Comparison of ENCODE assay signal across 9 mouse cellular contexts in genomic region chr15:100673585-100674391, GRCm38 (mm10). TPM values are rescaled to one million over a fixed set of nuclear protein-coding genes. Genes with fewer than 3 reads are reported as not detected.
DNase-seq lines count a peak whose midpoint lies in the region; ATAC-seq and TF ChIP-seq lines count a peak whose summit lies in the region.
"Had no signal": no experiment of that assay in that cellular context is flagged by ENCODE, and none has a peak within 500 bp of the region (broad histone marks: within the 10 kb centered on the region; RNA-seq: fewer than 3 reads in every experiment).

No protein-coding gene starts in this region.

- H3K9ac ChIP-seq in heart, postnatal 0 days (replicated peaks; ENCODE audit: low read depth, low read length), result no peak overlapping the region
- no peak overlapping the region for H3K9ac ChIP-seq in forebrain, embryonic 11.5 days (ENCODE audit: low read length)
- H3K9ac ChIP-seq in forebrain, embryonic 14.5 days (ENCODE audit: low read length), result no peak overlapping the region
- H3K9ac ChIP-seq: midbrain, embryonic 15.5 days had no signal

- no peak overlapping the region for H3K4me3 ChIP-seq in heart, postnatal 0 days (ENCODE audit: low read depth, low read length)
- no peak overlapping the region for H3K4me3 ChIP-seq in forebrain, embryonic 11.5 days (ENCODE audit: low read depth, low read length)
- no peak overlapping the region for H3K4me3 ChIP-seq in forebrain, embryonic 14.5 days (ENCODE audit: low read depth, low read length)
- H3K4me3 ChIP-seq: midbrain, embryonic 15.5 days had no signal

- no peak for TF ChIP-seq EP300 in heart, postnatal 0 days (IDR thresholded peaks at IDR 0.05; ENCODE audit: low read depth)

- no peak for TF ChIP-seq CTCF in heart, postnatal 0 days (IDR thresholded peaks at IDR 0.05; ENCODE audit: low read depth)

- peaks cover 14% of the 10 kb centered on the region for H3K4me1 ChIP-seq in heart, postnatal 0 days (ENCODE audit: control insufficient read depth, insufficient read depth)
- no peaks in the 10 kb centered on the region for H3K4me1 ChIP-seq in forebrain, embryonic 11.5 days (replicated peaks; ENCODE audit: control insufficient read depth, insufficient read depth, low read length)
- no peaks in the 10 kb centered on the region for H3K4me1 ChIP-seq in forebrain, embryonic 14.5 days (ENCODE audit: control insufficient read depth, insufficient read depth, low read length)
- H3K4me1 ChIP-seq: midbrain, embryonic 15.5 days had no signal

- peak overlapping the region; percentile 62 for H3K27ac ChIP-seq in heart, postnatal 0 days (ENCODE audit: low read depth)
- no peak overlapping the region for H3K27ac ChIP-seq in forebrain, embryonic 11.5 days (ENCODE audit: low read depth, low read length)
- no peak overlapping the region for H3K27ac ChIP-seq in forebrain, embryonic 14.5 days (ENCODE audit: low read depth, low read length)
- H3K27ac ChIP-seq: midbrain, embryonic 15.5 days had no signal

- no peaks in the 10 kb centered on the region for H3K9me3 ChIP-seq in heart, postnatal 0 days (replicated peaks; ENCODE audit: control insufficient read depth, low read length)
- H3K9me3 ChIP-seq in forebrain, embryonic 11.5 days (ENCODE audit: control insufficient read depth, low read length), result no peaks in the 10 kb centered on the region
- no peaks in the 10 kb centered on the region for H3K9me3 ChIP-seq in forebrain, embryonic 14.5 days (replicated peaks; ENCODE audit: control insufficient read depth, low read length)
- H3K9me3 ChIP-seq: midbrain, embryonic 15.5 days had no signal

- peak; percentile 57 for ATAC-seq in heart, postnatal 0 days (ENCODE audit: insufficient read depth, low read depth)
- ATAC-seq in forebrain, embryonic 11.5 days (replicated peaks; ENCODE audit: low FRiP score), result no peak
- no peak for ATAC-seq in forebrain, embryonic 14.5 days
- ATAC-seq: midbrain, embryonic 15.5 days had no signal

- 20% methylated on average over 12 of the region's 12 CpGs for WGBS in heart, postnatal 0 days
- WGBS in forebrain, embryonic 11.5 days, result 41% methylated on average over 12 of the region's 12 CpGs
- WGBS in forebrain, embryonic 14.5 days, result 37% methylated on average over 12 of the region's 12 CpGs

- no peaks in the 10 kb centered on the region for H3K27me3 ChIP-seq in heart, postnatal 0 days (ENCODE audit: control insufficient read depth, insufficient read depth, low read length)
- no peaks in the 10 kb centered on the region for H3K27me3 ChIP-seq in splenic B cell, adult 2 months (ENCODE audit: control insufficient read depth, insufficient read depth, low read length, poor library complexity, severe bottlenecking)
- H3K27me3 ChIP-seq in forebrain, embryonic 11.5 days (ENCODE audit: control insufficient read depth, insufficient read depth, low read length), result no peaks in the 10 kb centered on the region
- H3K27me3 ChIP-seq in forebrain, embryonic 14.5 days (replicated peaks; ENCODE audit: control insufficient read depth, insufficient read depth, low read length), result no peaks in the 10 kb centered on the region
- H3K27me3 ChIP-seq: midbrain, embryonic 15.5 days had no signal

- DNase-seq in layer of hippocampus, adult 11-12 months (ENCODE audit: low spot score), result peak; percentile 37
- no peak for DNase-seq in layer of hippocampus, adult 8-10 months (ENCODE audit: low spot score in 2 of 2)
- peak; percentile 70 for DNase-seq in ZHBTc4 (ENCODE audit: low read depth, low spot score)
- peak; percentile 57 for DNase-seq in heart, postnatal 0 days (ENCODE audit: low spot score)
- peak; percentile 50 for DNase-seq in splenic B cell, adult 2 months (ENCODE audit: low read depth, low spot score)
- no peak for DNase-seq in forebrain, embryonic 11.5 days (ENCODE audit: low spot score)
- no peak for DNase-seq in forebrain, embryonic 14.5 days (ENCODE audit: low spot score)
- no peak for DNase-seq in urinary bladder, adult 18-20 months (ENCODE audit: low spot score in 2 of 2)

- no peaks in the 10 kb centered on the region for H3K36me3 ChIP-seq in heart, postnatal 0 days (replicated peaks; ENCODE audit: control insufficient read depth, insufficient read depth, low read length)
- no peaks in the 10 kb centered on the region for H3K36me3 ChIP-seq in splenic B cell, adult 2 months (ENCODE audit: control insufficient read depth, insufficient read depth, low read length, poor library complexity, severe bottlenecking)
- no peaks in the 10 kb centered on the region for H3K36me3 ChIP-seq in forebrain, embryonic 11.5 days (ENCODE audit: control insufficient read depth, insufficient read depth, low read length)
- no peaks in the 10 kb centered on the region for H3K36me3 ChIP-seq in forebrain, embryonic 14.5 days (ENCODE audit: control insufficient read depth, insufficient read depth, low read length)
- H3K36me3 ChIP-seq: midbrain, embryonic 15.5 days had no signal

- H3K4me2 ChIP-seq in heart, postnatal 0 days (ENCODE audit: low read depth, low read length), result peak overlapping the region; percentile 33
- no peak overlapping the region for H3K4me2 ChIP-seq in forebrain, embryonic 11.5 days (ENCODE audit: low read depth, low read length, severe bottlenecking)
- no peak overlapping the region for H3K4me2 ChIP-seq in forebrain, embryonic 14.5 days (ENCODE audit: low read length)
- H3K4me2 ChIP-seq: midbrain, embryonic 15.5 days had no signal

RNA-seq across cellular contexts. Expression of gene Bin2, which starts 4.4 kb away (rescaled TPM):
- total RNA-seq in layer of hippocampus, adult 8-10 months (2022), result 10 to 100 TPM in 2 of 4 experiments, 1 to 10 TPM in 2; 4.5 to 15.9 (median 9.7) TPM
- 0.42 TPM in 1 of 2 replicates, not detected in the other for total RNA-seq in heart, postnatal 0 days (2014; rRNA removed; ENCODE audit: low replicate concordance)
- polyA plus RNA-seq in heart, postnatal 0 days (2015; fragmentation: Nextera tagmentation; extraction: Ambion mirVana), result 0.56 and 0.68 TPM in 2 replicates
- 3.9 and 5.4 TPM in 2 replicates for polyA plus RNA-seq in forebrain, embryonic 11.5 days (2014; fragmentation: Nextera tagmentation; extraction: Ambion mirVana)
- 0.18 and 0.66 TPM in 2 replicates for polyA plus RNA-seq in forebrain, embryonic 14.5 days (2014; fragmentation: Nextera tagmentation; extraction: Ambion mirVana)

RNA-seq across cellular contexts. Expression of gene Cela1, which starts 13.9 kb away (rescaled TPM):
- 1 to 10 TPM in 3 of 4 experiments, under 1 TPM in 1; 0.68 to 7.5 (median 5.7) TPM for total RNA-seq in layer of hippocampus, adult 8-10 months (2022)
- total RNA-seq in heart, postnatal 0 days (2014; rRNA removed; ENCODE audit: low replicate concordance), result 0.85 TPM in 1 of 2 replicates, not detected in the other
- 1.6 and 1.8 TPM in 2 replicates for polyA plus RNA-seq in heart, postnatal 0 days (2015; fragmentation: Nextera tagmentation; extraction: Ambion mirVana)
- 1.1 and 1.3 TPM in 2 replicates for polyA plus RNA-seq in forebrain, embryonic 11.5 days (2014; fragmentation: Nextera tagmentation; extraction: Ambion mirVana)
- 0.60 and 0.88 TPM in 2 replicates for polyA plus RNA-seq in forebrain, embryonic 14.5 days (2014; fragmentation: Nextera tagmentation; extraction: Ambion mirVana)

RNA-seq across cellular contexts. Expression of gene Smagp, which starts 37.0 kb away (rescaled TPM):
- total RNA-seq in layer of hippocampus, adult 8-10 months (2022), result 1 to 10 TPM; 1.4 to 4.3 (median 2.7) TPM
- total RNA-seq in heart, postnatal 0 days (2014; rRNA removed; ENCODE audit: low replicate concordance), result 20.5 and 27.6 TPM in 2 replicates
- polyA plus RNA-seq in heart, postnatal 0 days (2015; fragmentation: Nextera tagmentation; extraction: Ambion mirVana), result 15.9 and 19.0 TPM in 2 replicates
- polyA plus RNA-seq in forebrain, embryonic 11.5 days (2014; fragmentation: Nextera tagmentation; extraction: Ambion mirVana), result 3.7 and 4.1 TPM in 2 replicates
- 1.6 and 2.5 TPM in 2 replicates for polyA plus RNA-seq in forebrain, embryonic 14.5 days (2014; fragmentation: Nextera tagmentation; extraction: Ambion mirVana)

RNA-seq across cellular contexts. Expression of gene Galnt6, which starts 55.4 kb away (rescaled TPM):
- total RNA-seq in layer of hippocampus, adult 8-10 months (2022), result 10 to 100 TPM in 2 of 4 experiments, 1 to 10 TPM in 2; 8.8 to 14.4 (median 11.5) TPM
- total RNA-seq in heart, postnatal 0 days (2014; rRNA removed; ENCODE audit: low replicate concordance), result 0.92 and 2.1 TPM in 2 replicates
- 0.43 and 0.46 TPM in 2 replicates for polyA plus RNA-seq in heart, postnatal 0 days (2015; fragmentation: Nextera tagmentation; extraction: Ambion mirVana)
- 0.12 and 0.20 TPM in 2 replicates for polyA plus RNA-seq in forebrain, embryonic 11.5 days (2014; fragmentation: Nextera tagmentation; extraction: Ambion mirVana)
- polyA plus RNA-seq in forebrain, embryonic 14.5 days (2014; fragmentation: Nextera tagmentation; extraction: Ambion mirVana), result 0.09 and 0.10 TPM in 2 replicates

RNA-seq across cellular contexts. Expression of gene Dazap2, which starts 58.6 kb away (rescaled TPM):
- total RNA-seq in layer of hippocampus, adult 8-10 months (2022), result 100 to 1,000 TPM; 106 to 135 (median 115) TPM
- total RNA-seq in heart, postnatal 0 days (2014; rRNA removed; ENCODE audit: low replicate concordance), result 234 and 284 TPM in 2 replicates
- 213 and 214 TPM in 2 replicates for polyA plus RNA-seq in heart, postnatal 0 days (2015; fragmentation: Nextera tagmentation; extraction: Ambion mirVana)
- polyA plus RNA-seq in forebrain, embryonic 11.5 days (2014; fragmentation: Nextera tagmentation; extraction: Ambion mirVana), result 228 and 235 TPM in 2 replicates
- polyA plus RNA-seq in forebrain, embryonic 14.5 days (2014; fragmentation: Nextera tagmentation; extraction: Ambion mirVana), result 210 and 254 TPM in 2 replicates

Comparison
In these comparisons a context has a peak if more than half of its experiments do, and no peak if none do; other contexts are left out.
1. DNase-seq: peak in layer of hippocampus, adult 11-12 months (single experiment), ZHBTc4 (single experiment), heart, postnatal 0 days (single experiment) and splenic B cell, adult 2 months (single experiment); none in layer of hippocampus, adult 8-10 months (0 of 2), forebrain, embryonic 11.5 days (single experiment), forebrain, embryonic 14.5 days (single experiment) and urinary bladder, adult 18-20 months (0 of 2).